Mouse (Mus musculus) testis, postnatal 10 days (tissue): ENCODE measurements at regions not wholly inside any gene's neighbourhood (a gene's known extent, or its start where the extent isn't known, plus 50 kb on each side); places are given as distances from the start of the nearest gene placed in this dataset.

Experiments
- DNase-seq: peaks from one replicate; pipeline ENCODE4 v3.0.0; 2021; ENCODE audit warnings: low spot score

DNA sequence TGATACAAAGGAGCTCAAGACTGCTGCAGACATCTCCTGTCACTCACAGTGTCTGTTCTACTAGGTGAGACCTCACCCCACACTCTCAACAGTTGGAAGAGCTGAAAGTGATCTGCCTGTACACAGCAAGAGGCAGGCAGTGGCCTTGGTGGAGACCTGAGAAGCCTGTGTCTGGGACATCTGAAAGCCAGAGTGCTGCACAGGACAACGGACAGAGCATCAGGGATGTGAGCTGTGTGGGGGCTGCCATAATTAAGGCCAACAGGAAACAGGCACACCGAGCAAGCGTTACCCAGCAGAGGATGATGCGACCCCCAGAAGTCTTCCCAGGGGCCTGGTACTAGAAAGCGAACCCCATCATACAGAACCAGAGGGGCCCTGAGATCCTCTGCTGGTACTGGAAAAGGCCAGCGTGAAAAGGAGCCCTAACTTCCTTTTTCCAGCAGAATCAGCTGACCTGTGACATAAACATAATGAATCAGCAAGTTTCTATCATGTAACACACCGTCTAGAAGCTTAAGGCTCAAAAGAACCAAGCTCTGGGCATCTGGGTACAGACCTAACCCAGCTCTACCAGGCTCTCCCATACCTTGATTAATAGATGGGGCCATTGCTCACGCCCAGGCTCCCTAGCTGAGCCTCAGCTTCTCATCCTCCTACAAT lies 105.7 kb downstream of the Plxna1 start:
- DNase-seq, result no peak

DNA sequence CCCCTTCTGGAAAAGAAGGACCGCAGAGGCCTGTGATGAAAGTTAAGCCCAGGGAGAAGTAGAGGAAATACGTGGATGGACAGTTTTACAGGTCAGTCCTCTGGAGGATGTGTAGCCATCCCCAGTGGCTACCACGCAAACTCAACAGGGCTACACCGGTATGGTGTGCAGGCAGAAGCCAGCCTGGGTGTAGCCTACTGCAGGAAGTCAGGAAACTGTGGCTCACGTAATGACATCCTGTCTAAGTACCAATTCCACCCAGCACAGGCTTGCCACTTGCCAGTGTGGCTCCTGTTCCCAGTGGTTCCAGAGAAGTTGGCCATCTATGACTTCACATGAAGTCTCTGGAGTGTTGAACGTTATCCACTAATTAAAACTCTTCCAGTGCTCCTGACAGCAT lies 105.0 kb downstream of the Plxna1 start:
- DNase-seq, result no peak

DNA sequence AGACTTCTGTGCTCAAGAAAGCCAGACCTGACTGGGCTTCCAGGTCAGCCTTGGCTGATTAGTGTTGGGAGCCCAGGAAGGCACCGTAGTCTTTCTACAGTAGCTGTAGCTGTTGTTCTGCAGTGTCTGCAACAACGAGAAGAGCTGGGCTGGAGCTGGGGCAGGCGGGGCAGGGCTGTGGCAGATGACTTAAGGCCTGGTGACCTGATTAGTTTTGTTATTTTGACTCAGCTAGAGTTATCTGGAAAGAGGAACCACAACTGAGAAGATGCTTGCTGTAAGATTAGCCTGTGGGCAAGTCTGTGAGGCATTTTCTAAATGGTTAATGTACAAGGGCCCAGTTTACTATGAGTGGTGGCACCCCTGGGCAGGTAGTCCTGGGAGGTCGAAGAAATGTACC lies 104.3 kb downstream of the Plxna1 start:
- DNase-seq, result no peak

DNA sequence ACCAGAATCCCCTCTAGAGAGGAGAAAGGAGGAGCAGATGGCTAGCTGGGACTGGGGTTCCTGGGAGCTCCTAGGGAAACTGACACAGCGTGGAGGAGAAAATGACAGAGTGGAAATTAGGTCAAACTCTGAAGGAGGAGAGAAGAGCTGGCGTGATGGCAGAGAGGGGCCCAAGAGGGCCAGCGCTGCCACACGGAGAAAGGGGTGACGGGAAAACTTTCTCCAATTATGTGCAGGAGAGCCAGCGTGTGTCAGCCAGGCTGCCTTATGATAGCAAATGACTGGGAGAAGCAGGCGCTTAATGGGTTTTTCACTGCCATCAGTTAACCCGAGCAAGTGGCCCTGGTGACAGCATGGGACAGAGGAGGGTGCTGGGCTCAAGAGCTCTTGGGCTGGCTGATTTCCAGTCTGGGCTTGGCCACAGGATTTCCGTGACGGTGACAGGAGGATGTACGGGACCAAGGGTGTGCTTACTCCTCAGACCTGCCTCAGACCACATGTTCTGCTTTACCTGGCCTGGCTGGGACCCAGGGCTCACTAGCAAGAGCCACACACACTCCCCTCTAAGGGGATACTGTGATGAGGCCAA lies 102.9 kb downstream of the Plxna1 start:
- no peak for DNase-seq

DNA sequence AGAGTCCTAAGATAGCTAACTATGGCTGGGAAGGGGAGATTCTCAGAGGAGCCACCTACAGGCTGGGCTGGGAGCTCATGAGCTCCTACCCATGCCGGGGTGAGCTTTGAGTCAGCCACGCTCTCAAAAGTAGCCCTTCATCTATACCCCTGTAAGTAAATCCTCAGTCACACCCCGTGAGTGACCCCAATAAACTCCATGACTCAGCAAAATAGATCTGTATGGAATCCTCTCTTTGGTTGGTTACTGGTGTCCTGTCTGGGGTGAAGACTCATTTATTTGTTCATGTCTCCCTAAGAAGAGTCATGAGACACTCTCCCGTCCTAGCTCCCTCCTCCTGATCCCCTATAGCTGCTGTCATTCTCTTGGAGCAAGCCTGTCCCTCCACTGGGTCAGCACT lies 99.5 kb downstream of the Plxna1 start:
- DNase-seq, result no peak

DNA sequence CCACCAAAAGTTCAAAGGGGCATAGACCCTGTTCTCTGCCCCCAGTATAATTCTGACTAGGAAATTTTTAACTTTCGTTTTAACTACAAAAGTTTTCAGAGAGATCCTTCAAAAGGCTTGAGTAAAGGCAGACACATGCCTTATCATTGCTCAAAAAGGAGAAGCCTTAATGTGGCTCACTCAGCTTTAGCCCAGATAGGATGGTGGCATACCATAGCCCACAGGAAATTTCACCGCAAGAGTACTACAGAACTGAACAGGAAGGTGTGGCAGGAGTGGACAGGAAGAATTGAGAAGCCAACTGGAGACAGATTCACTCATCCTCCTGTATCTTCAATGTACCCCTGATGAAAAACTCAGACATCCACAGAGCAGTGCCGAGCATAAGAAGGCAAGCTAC lies 97.1 kb downstream of the Plxna1 start:
- no peak for DNase-seq
